Mouse (Mus musculus) embryo, embryonic 10 days (tissue): Measurements from ENCODE around the gene Olfml2b.

Experiments
- DNase-seq: peaks from one replicate; pipeline ENCODE4 v3.0.0-alpha.2; 2015; ENCODE audit warnings: low spot score

Gene Olfml2b

DNA sequence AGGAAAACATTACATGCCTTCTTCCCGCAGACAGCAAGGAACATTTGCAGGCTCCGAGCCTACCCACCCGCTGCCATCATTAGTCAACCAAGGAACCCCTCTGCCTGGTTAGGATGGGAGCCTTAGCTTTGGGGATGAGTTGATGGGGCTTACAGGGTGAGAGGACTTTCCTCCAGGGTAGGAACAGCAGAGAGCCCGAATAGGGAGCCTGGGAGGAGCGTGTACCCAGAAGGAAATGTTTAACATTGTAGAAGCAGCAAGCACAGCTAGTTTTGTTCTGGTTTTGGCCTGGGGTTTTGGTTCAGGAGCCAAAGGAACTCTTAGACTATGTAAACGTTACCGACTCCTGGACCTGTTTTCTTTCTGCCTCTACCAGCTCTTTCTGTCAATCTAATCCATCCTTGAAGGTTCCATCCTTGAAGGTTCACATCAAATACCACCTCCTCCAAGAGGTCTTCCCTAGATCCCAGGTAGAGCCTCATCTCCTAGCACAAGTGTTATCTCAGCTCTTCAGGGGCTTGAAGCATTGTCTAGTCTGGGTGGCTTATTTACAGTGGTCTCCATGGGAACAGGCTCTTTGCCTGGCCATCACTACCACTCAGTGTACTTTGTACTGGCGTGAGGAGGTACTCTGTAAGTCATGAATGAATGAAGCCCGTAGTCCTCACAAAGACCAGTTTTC is 2.4 kb downstream of the Olfml2b start:
- no peak for DNase-seq

- DNase-seq = no peak
Measured at GRCm38 (mm10) chr1:170647381-170647780, 3.0 kb downstream of the Olfml2b start.

GRCm38 (mm10) chr1:170647971-170648514 is 3.7 kb downstream of the Olfml2b start:
- DNase-seq = no peak

DNA sequence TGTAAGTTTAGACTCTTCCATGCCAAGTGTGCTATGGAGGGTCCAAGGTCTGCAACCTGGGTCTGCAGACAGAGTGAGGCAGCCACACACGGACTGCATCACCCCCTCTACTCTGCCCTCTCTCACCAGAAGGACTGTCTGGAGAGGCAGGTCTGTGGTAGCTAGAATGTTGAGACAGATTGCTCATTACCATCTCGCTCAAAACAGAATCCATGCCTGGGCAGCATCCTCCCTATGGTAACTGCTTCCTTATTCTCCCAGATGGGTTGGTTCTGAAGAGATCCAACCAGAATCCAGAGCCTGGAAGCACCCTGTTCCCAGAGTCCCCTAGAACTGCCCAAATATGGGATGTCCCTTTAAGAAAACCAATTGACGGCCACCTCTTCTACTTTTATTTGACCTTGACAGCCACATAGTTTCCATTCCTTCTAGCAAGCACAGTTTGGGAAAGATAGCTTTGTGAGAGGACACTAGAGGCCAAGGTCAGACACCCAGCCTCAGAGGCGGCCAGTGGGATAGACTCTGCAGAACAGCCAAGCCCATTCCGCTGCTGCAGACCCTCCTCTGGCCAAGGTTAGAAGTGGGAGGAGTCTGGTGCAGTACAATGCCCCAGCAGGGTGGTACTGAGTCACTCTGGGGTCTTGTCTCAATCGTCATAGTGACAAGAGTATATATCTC is 6.9 kb downstream of the Olfml2b start:
- no peak for DNase-seq

- peak; percentile 30 for DNase-seq
Measured at GRCm38 (mm10) chr1:170651989-170652740, 7.8 kb downstream of the Olfml2b start.

DNA sequence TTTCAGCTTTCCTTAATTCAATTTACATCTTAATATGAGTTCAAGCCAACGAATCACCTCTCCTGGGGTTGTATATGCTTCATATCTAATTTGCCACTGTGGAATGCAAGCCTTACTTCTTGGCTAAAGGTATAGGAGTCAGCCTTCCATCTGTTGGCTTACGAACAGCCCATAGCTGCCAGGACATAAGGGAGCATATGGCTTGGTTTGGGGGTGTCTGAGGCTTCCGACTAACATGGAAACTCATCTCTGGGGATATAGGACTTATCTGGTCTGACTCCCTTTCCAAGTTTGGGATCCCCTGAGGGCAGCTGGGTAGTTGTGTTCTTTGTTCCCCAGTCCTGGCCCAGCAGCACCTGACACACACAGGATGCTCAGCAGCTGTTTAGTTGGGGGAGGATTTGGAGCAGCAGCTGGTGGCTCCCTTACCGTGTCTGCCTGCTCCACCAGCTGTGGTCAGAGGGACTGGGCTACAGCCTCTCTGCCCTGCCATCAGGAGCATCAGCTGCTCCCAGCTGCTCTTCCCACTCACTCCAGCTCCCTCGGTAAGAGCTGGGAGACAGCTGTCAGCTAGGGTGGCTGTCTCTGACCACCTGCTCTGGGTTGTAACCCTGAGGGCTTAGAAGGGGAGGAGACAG is 11.1 kb downstream of the Olfml2b start:
- DNase-seq = peak; percentile 22

- DNase-seq = no peak
Measured at GRCm38 (mm10) chr1:170656518-170657227, 12.3 kb downstream of the Olfml2b start.

GRCm38 (mm10) chr1:170657228-170657521 is 12.8 kb downstream of the Olfml2b start:
- no peak for DNase-seq

- peak; percentile 28 for DNase-seq
Measured at GRCm38 (mm10) chr1:170657643-170658314, 13.4 kb downstream of the Olfml2b start.

GRCm38 (mm10) chr1:170659260-170659659 is 14.9 kb downstream of the Olfml2b start:
- no peak for DNase-seq

DNA sequence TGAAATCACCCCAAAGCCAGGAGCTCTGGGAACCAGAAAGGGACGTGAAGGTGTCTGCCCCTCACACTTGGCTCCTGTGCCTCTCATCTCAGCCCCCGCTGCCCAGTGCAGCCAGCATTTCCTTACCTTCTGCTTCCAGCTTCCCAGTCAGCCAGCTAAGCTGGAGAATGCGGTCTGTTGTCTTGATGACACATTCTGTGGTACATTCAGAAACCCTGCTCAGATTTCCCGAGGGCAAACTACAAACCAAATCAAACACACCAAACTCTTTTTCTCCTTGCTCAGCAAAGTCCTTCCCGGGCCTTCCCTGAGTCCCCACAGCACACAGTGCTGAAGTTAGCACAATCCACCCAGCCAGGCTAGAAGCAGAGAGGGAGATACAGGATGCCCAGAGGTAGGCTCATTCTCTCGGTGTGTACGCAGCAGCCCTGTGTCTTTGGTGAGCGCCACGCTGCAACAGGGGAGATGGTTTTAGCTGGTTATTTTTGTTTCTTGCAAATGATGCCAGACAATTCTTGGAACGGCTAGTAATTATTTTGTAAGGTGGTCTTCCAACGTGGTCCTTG is 20.4 kb downstream of the Olfml2b start:
- no peak for DNase-seq

- DNase-seq = no peak
Measured at GRCm38 (mm10) chr1:170665200-170665599, 20.9 kb downstream of the Olfml2b start.

GRCm38 (mm10) chr1:170674184-170674775 is 29.9 kb downstream of the Olfml2b start:
- no peak for DNase-seq

GRCm38 (mm10) chr1:170677681-170678080 is 33.3 kb downstream of the Olfml2b start:
- no peak for DNase-seq

DNA sequence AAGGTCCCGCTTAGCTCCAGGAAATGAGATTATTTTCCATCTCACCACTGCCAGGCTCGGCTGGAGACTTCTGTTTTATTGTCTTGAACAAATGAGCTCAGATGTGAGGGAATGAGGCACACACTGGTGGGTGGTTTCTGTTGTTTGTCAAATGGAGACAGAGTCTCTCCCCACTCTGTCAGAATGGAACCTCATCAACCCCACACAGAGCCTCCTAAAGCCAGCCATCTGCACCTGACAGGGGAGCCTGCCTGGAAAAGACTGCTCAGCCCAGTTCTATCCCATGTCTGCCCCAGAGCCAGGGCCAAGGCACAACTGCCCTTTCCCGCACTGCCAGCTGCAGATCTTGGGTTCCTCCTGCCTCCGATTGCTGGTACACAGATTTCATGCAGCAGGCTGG is 34.5 kb downstream of the Olfml2b start:
- no peak for DNase-seq

- DNase-seq = no peak
Measured at GRCm38 (mm10) chr1:170679624-170680023, 35.3 kb downstream of the Olfml2b start.

DNA sequence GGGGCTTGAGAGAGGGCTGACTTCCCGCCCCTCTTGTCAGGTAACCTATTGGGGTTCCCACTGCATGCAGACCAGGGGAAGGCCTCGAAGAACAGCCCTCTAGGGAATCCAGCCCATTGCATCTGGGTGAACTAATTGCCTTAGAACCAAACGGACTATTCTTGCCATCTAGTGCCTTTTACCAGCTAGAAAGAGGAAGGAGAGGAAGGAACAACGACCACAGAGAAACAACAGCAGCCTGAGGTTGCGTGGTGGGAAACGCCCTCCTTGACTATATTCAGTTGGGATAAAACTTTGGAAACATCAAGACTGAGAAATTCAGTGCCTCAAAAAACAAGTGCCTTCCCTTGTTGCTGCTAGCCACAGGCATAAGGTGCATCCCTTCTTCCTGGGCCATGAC is 39.5 kb downstream of the Olfml2b start:
- no peak for DNase-seq

- DNase-seq = no peak
Measured at GRCm38 (mm10) chr1:170689773-170690172, 45.4 kb downstream of the Olfml2b start.

DNA sequence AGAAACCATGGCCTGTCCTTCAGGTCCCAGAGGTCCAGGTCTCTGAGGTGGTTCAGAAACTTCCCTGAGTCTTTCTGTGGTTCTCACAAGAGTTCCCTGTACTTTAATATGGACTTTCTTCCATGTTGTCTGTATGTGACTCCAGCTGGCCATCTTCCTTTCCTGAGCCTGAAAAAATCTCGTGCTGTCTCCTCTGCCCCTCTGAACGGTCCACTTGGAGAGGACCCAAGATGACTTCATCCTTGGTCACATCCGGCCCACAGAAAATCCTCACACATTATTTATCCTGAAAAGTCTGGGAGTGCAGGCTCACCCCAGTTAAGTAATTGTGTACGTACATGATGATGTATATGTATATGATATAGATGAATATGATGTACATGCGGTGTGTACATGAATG is 47.0 kb downstream of the Olfml2b start:
- no peak for DNase-seq

GRCm38 (mm10) chr1:170694821-170695291 is 50.5 kb downstream of the Olfml2b start:
- DNase-seq = no peak
